Mouse (Mus musculus) gastrocnemius, postnatal 36 days (tissue): ENCODE measurements around the gene Fndc11. TPM values are rescaled to one million over a fixed set of nuclear protein-coding genes. Genes with fewer than 3 reads are reported as not detected.
"Not testable (repeated sequence)": the region's sequence is repeated elsewhere in the genome, so short reads cannot be mapped to it uniquely, and the experiment has no call there.

Experiments used
- DNase-seq, 2 experiments: peaks; one replicate each; pipeline ENCODE4 v3.0.0; 2022
- intact Hi-C: fragments of 180-260 bp; cut with DNase I; formaldehyde crosslinking; loops from one replicate; pipeline ENCODE4 v1.15.1; 2025
- long read RNA-seq, 2 experiments: library from polyadenylated mRNA; stranded (forward); transcript quantifications; one replicate each; pipeline ENCODE4 v2.0.0; 2021
- total RNA-seq, 2 experiments: library from RNA; stranded (reverse); gene quantifications; 2 replicates each; pipeline ENCODE4 v1.2.3; 2021

Gene Fndc11
- total RNA-seq, result not detected
- long read RNA-seq, experiment 1, result 0 reads
- long read RNA-seq, experiment 2, result 0 reads

- peak; percentile 54 to 60 for DNase-seq
- intact Hi-C loops, result no loop called here
Observed at GRCm38 (mm10) chr2:181219538-181220216, at the start of gene Fndc11. Gene Fndc11 (plus strand): TSS chr2:181220013.

- intact Hi-C loops, result no loop called here
- no peak for DNase-seq
Observed at GRCm38 (mm10) chr2:181174646-181175045, 45.2 kb upstream of the Fndc11 start.

- no peak for DNase-seq
- intact Hi-C loops, result no loop called here
Observed at GRCm38 (mm10) chr2:181178015-181178414, 41.8 kb upstream of the Fndc11 start.

- DNase-seq, result no peak
- intact Hi-C loops, result no loop called here
Observed at GRCm38 (mm10) chr2:181178471-181178870, 41.3 kb upstream of the Fndc11 start.

- intact Hi-C loops, result loop anchor here (10.0 kb wide), 1 partner anchor 414 kb away; the partner anchor contains the start of genes Prpf6, Samd10 and Zfp512b
- DNase-seq, result no peak
Observed at GRCm38 (mm10) chr2:181180898-181181297, 38.9 kb upstream of the Fndc11 start.

GRCm38 (mm10) chr2:181186635-181187034, 33.2 kb upstream of the Fndc11 start:
- intact Hi-C loops, result loop anchor here (10.0 kb wide), 1 partner anchor 408 kb away; the partner anchor contains the start of genes Prpf6, Samd10 and Zfp512b
- DNase-seq, result peak; percentile 78 to 81

- intact Hi-C loops, result loop anchor here (10.0 kb wide), 1 partner anchor 407 kb away; the partner anchor contains the start of genes Prpf6, Samd10 and Zfp512b
- peak; percentile 89 to 90 for DNase-seq
Observed at GRCm38 (mm10) chr2:181187121-181188000, 32.5 kb upstream of the Fndc11 start, which contains the start of gene Ppdpf. Gene Ppdpf (plus strand): TSS chr2:181187247.

- intact Hi-C loops, result loop anchor here (10.0 kb wide), 1 partner anchor 406 kb away; the partner anchor contains the start of genes Prpf6, Samd10 and Zfp512b
- no peak for DNase-seq
Observed at GRCm38 (mm10) chr2:181188681-181189080, 31.1 kb upstream of the Fndc11 start.

- no peak for DNase-seq
- intact Hi-C loops, result loop anchor here (10.0 kb wide), 1 partner anchor 405 kb away; the partner anchor contains the start of genes Prpf6, Samd10 and Zfp512b
Observed at GRCm38 (mm10) chr2:181189321-181189720, 30.5 kb upstream of the Fndc11 start.

- DNase-seq, intact Hi-C loops: not testable (repeated sequence)
Observed at GRCm38 (mm10) chr2:181191385-181191784, 28.4 kb upstream of the Fndc11 start.

GRCm38 (mm10) chr2:181191936-181192335, 27.9 kb upstream of the Fndc11 start:
- intact Hi-C loops, result no loop called here
- DNase-seq, result no peak

- intact Hi-C loops, result no loop called here
- DNase-seq, result no peak
Observed at GRCm38 (mm10) chr2:181193044-181193443, 26.8 kb upstream of the Fndc11 start.

- intact Hi-C loops, result no loop called here
- DNase-seq, result no peak
Observed at GRCm38 (mm10) chr2:181196628-181197300, 23.0 kb upstream of the Fndc11 start.

- intact Hi-C loops, result no loop called here
- DNase-seq, result no peak
Observed at GRCm38 (mm10) chr2:181201606-181202005, 18.2 kb upstream of the Fndc11 start.

GRCm38 (mm10) chr2:181202422-181202821, 17.4 kb upstream of the Fndc11 start, which contains the start of gene Ptk6:
Gene Ptk6 (minus strand): TSS chr2:181202789.
- no peak for DNase-seq
- intact Hi-C loops, result no loop called here

GRCm38 (mm10) chr2:181202886-181203285, 16.9 kb upstream of the Fndc11 start:
- intact Hi-C loops, result no loop called here
- DNase-seq, result no peak

GRCm38 (mm10) chr2:181205678-181206077, 14.1 kb upstream of the Fndc11 start:
- intact Hi-C loops, result no loop called here

GRCm38 (mm10) chr2:181206118-181206517, 13.7 kb upstream of the Fndc11 start:
- intact Hi-C loops, result no loop called here
- DNase-seq, result no peak

More at GRCm38 (mm10) chr2:181205678-181206077, 14.1 kb upstream of the Fndc11 start:
- DNase-seq, result no peak

GRCm38 (mm10) chr2:181212389-181213020, 7.3 kb upstream of the Fndc11 start:
- DNase-seq, result no peak
- intact Hi-C loops, result no loop called here

- intact Hi-C loops, result no loop called here
- no peak for DNase-seq
Observed at GRCm38 (mm10) chr2:181213021-181213445, 6.8 kb upstream of the Fndc11 start, which contains the start of gene Srms. Gene Srms (minus strand): TSS chr2:181213185.
